8 mouse cellular contexts compared by ENCODE assay signal in the genomic region with DNA sequence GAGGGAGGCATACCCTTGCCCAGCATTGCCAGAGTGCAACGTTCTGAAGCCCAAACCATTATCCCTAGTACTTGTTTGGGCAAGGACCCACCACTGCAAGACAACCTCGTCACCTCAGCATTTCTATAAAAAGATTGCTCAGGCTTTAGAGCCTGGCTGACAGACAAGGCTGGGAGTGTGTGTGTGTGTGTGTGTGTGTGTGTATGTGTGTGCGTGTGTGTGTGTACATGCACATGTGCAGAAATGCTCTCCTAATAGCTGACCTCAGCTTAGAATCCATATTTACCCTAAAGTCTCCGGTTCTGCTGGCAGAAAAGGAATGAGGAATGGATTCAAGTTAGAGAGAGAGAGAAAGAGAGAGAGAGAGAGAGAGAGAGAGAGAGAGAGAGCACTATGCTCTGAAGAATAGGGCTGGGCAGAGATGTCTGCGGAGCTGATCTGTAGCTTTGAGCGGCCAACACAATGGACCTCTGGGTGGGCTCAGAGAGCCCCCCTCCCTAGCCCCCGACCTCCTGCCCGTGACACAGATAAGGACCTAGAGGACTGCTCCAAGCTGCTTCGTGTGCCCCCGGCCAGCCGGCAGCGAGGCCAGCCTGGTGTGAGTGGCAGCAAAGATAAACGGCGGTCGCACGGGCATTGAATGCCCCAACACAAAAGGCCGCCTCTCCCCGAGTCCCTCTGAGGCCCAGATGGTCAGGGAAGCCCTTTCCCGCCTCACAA.
A peak's percentile ranks its signal among the peaks of the same experiment; 100 is the strongest.
DNase-seq lines count a peak whose midpoint lies in the region; ATAC-seq and TF ChIP-seq lines count a peak whose summit lies in the region.

No protein-coding gene starts in this region.

- WGBS in heart, embryonic 14.5 days: 29% methylated on average over 18 of the region's 19 CpGs
- 29% methylated on average over 19 of the region's 19 CpGs for WGBS in liver, embryonic 13.5 days (ENCODE audit: insufficient replicate concordance)
- WGBS in stomach, postnatal 0 days: 27% methylated on average over 17 of the region's 19 CpGs

- peak overlapping the region; percentile 20; the same call in 1 of the 2 replicates for H3K4me3 ChIP-seq in brown adipose tissue, adult 24 weeks (ENCODE audit: insufficient read depth, low read depth, low read length)
- H3K4me3 ChIP-seq in heart, embryonic 14.5 days (ENCODE audit: control insufficient read depth in 1 of 2, insufficient read depth in 1 of 2, low read depth in 1 of 2, low read length in 2 of 2): peak overlapping the region; percentile 16 to 18; a peak in 3 of 4 replicates
- no peak overlapping the region for H3K4me3 ChIP-seq in liver, embryonic 13.5 days (replicated peaks)
- peak overlapping the region; percentile 10; the same call in 1 of the 2 replicates for H3K4me3 ChIP-seq in stomach, postnatal 0 days (ENCODE audit: low read depth, low read length)

- peak; percentile 42; the same call in 1 of the 2 replicates for ATAC-seq in heart, embryonic 14.5 days (ENCODE audit: insufficient number of reproducible peaks, insufficient read depth, low FRiP score, low read depth)
- ATAC-seq in liver, embryonic 13.5 days (ENCODE audit: low read depth): no peak
- ATAC-seq in stomach, postnatal 0 days (ENCODE audit: low FRiP score, low TSS enrichment): 0 out of 2 replicates have a peak, but pooled peaks have one; percentile 40

- H3K9ac ChIP-seq in heart, embryonic 14.5 days (ENCODE audit: low read length): peak overlapping the region; percentile 55
- no peak overlapping the region for H3K9ac ChIP-seq in liver, embryonic 13.5 days
- no peak overlapping the region for H3K9ac ChIP-seq in stomach, postnatal 0 days (ENCODE audit: low read length)

- H3K9me3 ChIP-seq in heart, embryonic 14.5 days (ENCODE audit: control insufficient read depth, low read length): no peaks in the 10 kb centered on the region
- no peaks in the 10 kb centered on the region for H3K9me3 ChIP-seq in liver, embryonic 13.5 days (replicated peaks)
- no peaks in the 10 kb centered on the region for H3K9me3 ChIP-seq in stomach, postnatal 0 days (ENCODE audit: control insufficient read depth, low read length)

- no peaks in the 10 kb centered on the region for H3K4me1 ChIP-seq in brown adipose tissue, adult 24 weeks (ENCODE audit: control insufficient read depth, insufficient read depth, insufficient read length, low read length)
- H3K4me1 ChIP-seq in heart, embryonic 14.5 days (ENCODE audit: control insufficient read depth in 2 of 2, insufficient read depth in 2 of 2, low read length in 2 of 2): peaks cover 8 to 23% of the 10 kb centered on the region in 2 experiments
- H3K4me1 ChIP-seq in liver, embryonic 13.5 days (replicated peaks): no peaks in the 10 kb centered on the region
- H3K4me1 ChIP-seq in stomach, postnatal 0 days (replicated peaks; ENCODE audit: control insufficient read depth, insufficient read depth): no peaks in the 10 kb centered on the region

- H3K27me3 ChIP-seq in heart, embryonic 14.5 days (ENCODE audit: control insufficient read depth, insufficient read depth, low read length): no peaks in the 10 kb centered on the region
- H3K27me3 ChIP-seq in liver, embryonic 13.5 days: peaks cover 27% of the 10 kb centered on the region
- no peaks in the 10 kb centered on the region for H3K27me3 ChIP-seq in stomach, postnatal 0 days (ENCODE audit: control insufficient read depth, insufficient read depth, low read length)

- H3K4me2 ChIP-seq in heart, embryonic 14.5 days (ENCODE audit: low read length): peak overlapping the region; percentile 61
- H3K4me2 ChIP-seq in liver, embryonic 13.5 days: 0 out of 2 replicates have a peak overlapping the region, but pooled peaks have one; percentile 8
- peak overlapping the region; percentile 56 for H3K4me2 ChIP-seq in stomach, postnatal 0 days (replicated peaks; ENCODE audit: low read depth)

- TF ChIP-seq EP300 in stomach, postnatal 0 days (optimal IDR thresholded peaks at IDR 0.05): no peak

- H3K36me3 ChIP-seq in heart, embryonic 14.5 days (ENCODE audit: control insufficient read depth, insufficient read depth, low read length): no peaks in the 10 kb centered on the region
- no peaks in the 10 kb centered on the region for H3K36me3 ChIP-seq in liver, embryonic 13.5 days
- H3K36me3 ChIP-seq in stomach, postnatal 0 days (ENCODE audit: control insufficient read depth, insufficient read depth, low read length): no peaks in the 10 kb centered on the region

- DNase-seq in cerebellum, postnatal 10 days: peak; percentile 53 to 56
- no peak for DNase-seq in cerebellum, adult 11 months
- DNase-seq in liver, embryonic 13.5 days: no peak
- no peak for DNase-seq in stomach, postnatal 0 days (ENCODE audit: low spot score)
- no peak for DNase-seq in spleen, postnatal 10 days (ENCODE audit: low spot score in 2 of 2)
- no peak for DNase-seq in kidney, adult 9 months

- H3K27ac ChIP-seq in brown adipose tissue, adult 24 weeks (replicated peaks; ENCODE audit: low read depth, low read length): no peak overlapping the region
- H3K27ac ChIP-seq in heart, embryonic 14.5 days (replicated peaks in 1 of 2; ENCODE audit: control insufficient read depth in 1 of 2, insufficient read depth in 1 of 2, low read depth in 2 of 2, low read length in 2 of 2): peak overlapping the region; percentile 89 to 91
- no peak overlapping the region for H3K27ac ChIP-seq in liver, embryonic 13.5 days
- H3K27ac ChIP-seq in stomach, postnatal 0 days (replicated peaks): no peak overlapping the region

- TF ChIP-seq CTCF in stomach, postnatal 0 days (IDR thresholded peaks at IDR 0.05; ENCODE audit: low read depth): no peak

Comparison
In these comparisons a context has a peak if more than half of its experiments do, and no peak if none do; other contexts are left out.
1. DNase-seq: peak in cerebellum, postnatal 10 days (2 of 2); none in cerebellum, adult 11 months (single experiment), liver, embryonic 13.5 days (single experiment), stomach, postnatal 0 days (single experiment), spleen, postnatal 10 days (0 of 2) and kidney, adult 9 months (single experiment).
2. H3K27ac ChIP-seq: peak in heart, embryonic 14.5 days (2 of 2); none in brown adipose tissue, adult 24 weeks (single experiment), liver, embryonic 13.5 days (single experiment) and stomach, postnatal 0 days (single experiment).
3. H3K4me2 ChIP-seq: peak in every context shown above with its lines; median percentile 61 in heart, embryonic 14.5 days; 56 in stomach, postnatal 0 days; 8 in liver, embryonic 13.5 days.